Mouse (Mus musculus) liver, postnatal 0 days (tissue): ENCODE data around the gene Bex4.

Source experiments
- CTCF ChIP-seq: sonication (generic); IDR thresholded peaks from 2 replicates; pipeline ENCODE4 v1.5.1; 2016; ENCODE audit warnings: antibody characterized with exemption, low read depth
- EP300 ChIP-seq: IDR thresholded peaks from 2 replicates; pipeline ENCODE4 v1.6.1; 2016; ENCODE audit warnings: antibody characterized with exemption, low read depth, mild to moderate bottlenecking

DNA sequence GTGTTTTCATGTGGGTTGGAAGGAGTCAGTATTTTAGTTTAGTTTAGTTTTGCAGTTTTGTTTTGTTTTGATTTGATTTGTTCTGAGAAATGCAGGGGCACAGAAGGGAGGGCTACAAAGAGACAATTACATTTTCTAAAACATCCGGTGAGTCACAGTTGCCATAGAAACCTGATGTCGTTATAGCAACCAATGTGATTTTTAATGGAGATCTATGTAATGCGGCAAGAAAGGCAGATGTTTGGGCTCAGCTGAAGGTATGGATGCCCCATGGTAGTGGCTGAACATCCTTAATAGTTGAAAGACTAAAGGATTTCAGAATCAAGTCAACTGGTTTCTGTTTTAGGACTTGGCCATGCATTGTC, 34.1 kb upstream of the Bex4 start:
- TF ChIP-seq CTCF (no peak), EP300 (no peak)
